Mouse (Mus musculus) central nervous system, embryonic 14 days (tissue): ENCODE data around the gene Isca1. TPM values are rescaled to one million over a fixed set of nuclear protein-coding genes. Genes with fewer than 3 reads are reported as not detected.

Source experiments
- polyA plus RNA-seq: library from polyadenylated mRNA; depleted of rRNA; stranded (reverse); fragments of >200 nt; gene quantifications from 2 replicates; pipeline ENCODE4 v1.2.3, GENCODE M21; 2012; rRNA removed

Isca1 gene
- polyA plus RNA-seq, result 115 and 123 TPM in 2 replicates

DNA sequence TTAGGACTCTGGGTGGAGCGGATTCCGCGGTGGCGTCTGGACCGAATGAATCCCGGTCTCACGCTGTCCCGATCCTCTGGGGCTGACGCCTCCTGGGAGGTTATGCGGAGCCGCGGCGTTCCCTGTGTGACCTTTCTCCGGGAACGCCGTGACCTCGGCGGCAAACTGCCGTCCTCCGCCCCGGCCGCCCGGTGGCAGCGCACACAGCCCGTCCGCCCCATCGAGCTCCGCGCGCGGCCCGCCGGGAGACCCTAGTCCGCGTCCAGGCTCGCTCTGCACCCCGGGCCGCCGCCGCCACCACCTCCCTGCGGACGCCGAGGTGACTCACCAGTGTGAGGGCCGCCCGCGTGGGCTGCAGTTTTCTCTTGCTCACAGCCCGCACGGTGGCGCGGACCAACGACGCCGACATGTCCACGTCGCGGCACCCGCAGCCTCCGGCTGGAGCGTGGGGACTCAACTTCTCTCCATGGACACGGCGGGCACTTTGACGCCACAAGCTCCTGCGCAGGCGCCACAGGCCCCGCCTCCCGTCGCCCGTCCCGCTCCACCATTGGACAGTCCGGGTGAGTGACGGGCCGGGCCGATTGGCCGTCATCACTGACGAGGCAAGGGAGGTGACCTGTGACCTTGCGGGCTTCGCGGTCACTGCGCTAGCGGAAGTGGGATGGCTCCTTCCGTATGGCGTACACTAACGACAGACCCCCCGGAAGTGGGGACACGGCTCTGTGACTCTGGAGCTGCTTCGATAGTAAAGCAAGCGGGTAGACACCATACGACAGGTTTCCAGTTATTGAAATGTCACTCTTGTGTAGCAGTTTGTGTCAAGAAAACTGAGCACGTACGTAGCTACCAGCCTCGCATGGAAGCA is at the start of gene Isca1:
TSS of gene Isca1 (minus strand) at position 515 of the 868 bp plus-strand sequence.

DNA sequence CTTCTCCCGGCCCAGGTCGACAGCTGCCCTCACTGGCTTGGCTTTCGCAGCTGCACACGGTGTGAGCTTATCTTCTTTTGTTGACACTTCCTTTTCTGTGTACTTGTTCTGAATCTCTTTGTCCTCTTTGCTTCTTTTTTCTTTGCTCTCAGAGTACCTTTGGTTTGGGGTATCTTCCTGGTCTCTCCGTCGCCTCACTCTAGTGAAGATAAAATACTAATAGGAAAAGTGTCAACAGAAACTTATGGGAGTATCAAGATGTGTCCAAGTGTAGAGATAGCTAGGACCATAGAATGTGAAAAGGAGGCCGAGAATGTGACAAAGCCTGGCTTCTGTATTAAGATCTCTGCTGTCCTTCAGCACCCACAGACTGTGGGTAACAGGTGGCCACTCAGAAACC is 12.5 kb upstream of the Isca1 start, which contains the start of gene Gm49354:
TSS of gene Gm49354 (minus strand) at position 101 of the 400 bp plus-strand sequence.

DNA sequence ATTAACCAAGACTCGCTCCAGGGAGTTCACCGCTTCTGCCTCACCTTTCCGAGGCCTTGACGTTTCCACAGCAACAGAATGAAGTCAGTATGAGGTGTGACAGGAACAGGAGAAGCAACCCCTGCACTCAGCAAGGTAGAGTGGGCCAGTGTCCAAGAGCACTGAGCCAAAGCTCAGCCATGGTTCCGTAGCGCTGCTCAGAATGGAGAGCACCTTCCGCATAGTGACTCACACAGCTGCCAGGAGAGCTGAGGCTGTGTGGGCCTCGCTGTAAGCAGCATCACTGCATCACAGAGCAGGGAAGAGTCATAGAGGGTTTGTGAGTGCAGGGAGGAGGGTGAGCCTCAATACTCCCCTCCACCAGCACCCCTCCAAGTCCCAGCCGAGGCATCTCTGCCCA is 22.9 kb downstream of the Isca1 start, which contains the start of gene 1700014D04Rik:
TSS of gene 1700014D04Rik (minus strand) at position 42 of the 400 bp plus-strand sequence.

DNA sequence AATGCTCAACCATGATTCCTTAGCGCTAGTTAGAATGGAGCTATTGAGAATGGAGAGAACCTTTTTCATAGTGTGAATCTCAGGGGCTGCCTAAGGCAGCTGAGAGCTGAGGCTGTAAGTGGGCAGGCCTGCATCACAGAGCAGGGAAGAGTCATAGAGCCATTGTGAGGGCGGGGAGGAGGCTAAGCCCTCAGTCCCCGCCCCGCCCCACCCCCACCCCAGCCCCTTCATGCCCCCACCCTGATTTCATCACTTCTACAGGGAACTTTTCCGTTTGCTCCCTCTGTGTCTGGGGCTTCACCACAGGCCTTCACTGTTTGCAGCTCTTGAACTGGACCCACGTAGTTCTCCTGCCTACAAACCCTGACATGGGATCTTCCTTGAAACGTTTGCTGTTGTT is 38.0 kb downstream of the Isca1 start, which contains the start of gene Spata31d1d:
TSS of gene Spata31d1d (minus strand) at position 101 of the 400 bp plus-strand sequence.

DNA sequence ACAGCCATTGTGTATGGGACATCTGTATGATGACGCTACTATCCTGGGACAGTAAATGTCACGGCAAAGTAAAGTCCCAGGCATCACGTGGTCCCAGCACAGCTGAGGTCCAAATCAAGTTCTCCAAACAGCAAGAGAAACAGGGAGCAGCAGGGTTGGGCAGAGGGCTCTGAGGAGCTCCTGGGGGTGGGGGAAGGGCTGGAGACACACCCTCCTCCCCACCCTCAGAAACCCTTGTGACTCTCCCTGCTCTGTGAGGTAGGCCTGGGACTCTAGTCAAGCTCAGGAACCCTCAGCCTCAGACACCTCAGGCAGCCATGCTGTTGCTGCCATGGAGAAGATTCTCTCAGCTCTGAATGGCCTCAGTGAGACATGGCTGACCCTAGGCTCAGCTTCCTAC is 57.6 kb downstream of the Isca1 start, which contains the start of gene Spata31d1b:
TSS of gene Spata31d1b (plus strand) at position 301 of the 400 bp plus-strand sequence.

DNA sequence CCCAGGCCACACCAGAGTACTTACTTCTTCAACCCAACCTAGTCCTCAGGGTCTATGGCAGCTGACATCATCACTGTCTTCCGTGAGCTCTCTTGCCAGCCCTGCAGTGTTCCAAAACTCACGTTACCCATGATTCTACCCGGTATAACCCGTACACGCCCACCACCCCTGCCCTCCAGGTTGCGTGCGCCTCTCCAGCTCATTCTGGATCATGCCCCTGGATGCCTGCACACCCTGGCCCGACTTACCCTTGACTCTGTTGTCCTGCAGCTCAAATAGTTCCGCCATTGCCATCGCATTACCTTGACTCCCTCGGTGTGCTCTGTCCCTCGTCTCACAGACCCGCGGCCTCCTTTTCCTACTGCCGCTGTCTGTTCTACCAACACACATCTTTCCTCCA is 59.4 kb downstream of the Isca1 start, which contains the start of gene Spata31d1a:
TSS of gene Spata31d1a (minus strand) at position 101 of the 400 bp plus-strand sequence.

Other genes starting within 250 kb of the Isca1 start
- gene Agtpbp1, start 184.6 kb downstream of the Isca1 start, polyA plus RNA-seq, result 40.7 and 43.2 TPM in 2 replicates
- 116 and 128 TPM in 2 replicates for gene Naa35, start 184.6 kb downstream of the Isca1 start, polyA plus RNA-seq
- 35.2 and 41.8 TPM in 2 replicates for gene Golm1, start 94.0 kb downstream of the Isca1 start, polyA plus RNA-seq
- not detected in 2 replicates for gene 4921517D22Rik, start 75.7 kb downstream of the Isca1 start, polyA plus RNA-seq
- 0.03 and 0.06 TPM in 2 replicates for gene Spata31d1a, start 59.5 kb downstream of the Isca1 start, polyA plus RNA-seq
- gene Spata31d1b, start 57.5 kb downstream of the Isca1 start, polyA plus RNA-seq, result 0.01 TPM in 1 of 2 replicates, not detected in the other
- gene Spata31d1d, start 38.1 kb downstream of the Isca1 start, polyA plus RNA-seq, result 0.02 and 0.03 TPM in 2 replicates
- gene 1700014D04Rik, start 23.1 kb downstream of the Isca1 start, polyA plus RNA-seq, result 0.09 TPM in 2 replicates
- 0.90 and 6.6 TPM in 2 replicates for gene Gm49354, start 12.4 kb upstream of the Isca1 start, polyA plus RNA-seq
- gene Tut7, start 53.3 kb upstream of the Isca1 start, polyA plus RNA-seq, result 39.7 and 39.9 TPM in 2 replicates